Mouse (Mus musculus) B cell, adult (primary cell): ENCODE results near the gene Tdp1. TPM values are rescaled to one million over a fixed set of nuclear protein-coding genes. Genes with fewer than 3 reads are reported as not detected.

Source experiments
- total RNA-seq: library from RNA; stranded (reverse); gene quantifications from 4 replicates; pipeline ENCODE4 v1.2.4, GENCODE M21; 2023; ENCODE audit not compliant: inconsistent age

Tdp1 gene
- 26.3 to 35.7 TPM (median 31.1 TPM) in 4 replicates for total RNA-seq

GRCm38 (mm10) chr12:99884269-99885261, at the start of gene Tdp1, which contains the start of gene Efcab11:
Tdp1 (plus strand) TSS chr12:99884517.
Efcab11 (minus strand) TSS chr12:99884439.

DNA sequence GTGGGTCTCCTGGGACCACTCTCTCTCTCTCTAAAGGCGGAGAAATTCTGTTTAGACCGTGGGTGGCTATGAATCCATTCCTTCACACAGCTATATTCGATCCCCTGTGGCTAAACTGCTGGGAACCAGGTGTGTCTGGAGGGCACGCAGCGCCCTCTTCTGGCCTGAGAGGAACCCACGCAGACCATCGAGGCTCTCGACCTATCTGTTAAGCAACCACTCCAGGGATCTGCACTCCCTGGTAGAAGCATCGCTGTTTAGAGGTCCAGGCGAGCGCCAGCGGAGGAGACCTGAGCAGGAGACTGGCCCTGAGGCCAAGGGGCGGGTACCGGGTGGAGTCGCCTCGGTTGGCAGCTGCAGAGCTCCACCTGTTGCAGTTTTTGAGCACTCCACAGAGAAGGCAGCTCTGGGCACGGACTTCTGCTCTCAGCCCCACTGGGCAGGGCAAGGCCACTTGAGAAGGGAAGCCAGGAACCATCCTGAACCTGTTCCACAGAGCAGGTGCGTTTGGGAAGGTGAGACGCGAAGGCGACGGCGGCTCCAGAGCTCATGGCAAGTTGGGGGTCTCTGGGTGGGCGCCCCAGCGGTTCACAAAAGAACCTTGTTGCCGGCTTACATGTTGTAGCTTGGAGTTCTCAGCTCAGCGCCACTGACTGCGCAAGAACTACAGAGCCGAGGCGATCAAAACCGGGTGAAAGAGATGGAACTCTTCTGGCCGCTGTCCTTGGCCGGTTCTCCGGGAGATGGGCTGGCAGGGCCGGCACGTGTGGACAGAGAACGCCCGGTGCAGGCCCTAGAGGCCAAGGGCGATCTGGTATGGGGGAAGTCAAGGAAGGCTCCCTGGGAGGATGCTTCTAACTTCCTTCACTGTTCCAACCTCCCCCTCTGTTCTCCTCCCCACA, 80.2 kb downstream of the Tdp1 start, which contains the start of gene Kcnk13:
Gene Kcnk13 (plus strand): TSS at position 199 of the 902 bp plus-strand sequence.

Other genes with a start within 250 kb of the Tdp1 start
- 0.38 to 1.6 TPM (median 0.96 TPM) in 4 replicates for gene Efcab11, start 78 bp upstream of the Tdp1 start, total RNA-seq
- gene Kcnk13, start 80.0 kb downstream of the Tdp1 start, total RNA-seq = 6.6 to 9.4 TPM (median 7.9 TPM) in 4 replicates
- gene Psmc1, start 225.6 kb downstream of the Tdp1 start, total RNA-seq = 79.8 to 92.8 TPM (median 85.0 TPM) in 4 replicates